Mouse (Mus musculus): ENCODE measurements around the gene Prrc2b. TPM values are rescaled to one million over a fixed set of nuclear protein-coding genes. Genes with fewer than 3 reads are reported as not detected.

Gene Prrc2b
- 48.2 and 50.1 TPM in 2 replicates for polyA plus RNA-seq (2016; fragmentation: Nextera tagmentation; extraction: Ambion mirVana)

- Histone ChIP-seq H3K4me3 (peak within 1 kb of the TSS; percentile 97), H3K27me3 (ENCODE audit: poor library complexity, severe bottlenecking) (no peaks in the 10 kb centered on the region), H3K27ac (peak within 1 kb of the TSS; percentile 100), H3K36me3 (replicated peaks) (no peaks in the 10 kb centered on the region; the same call in 1 of the 2 replicates), H3K4me1 (peaks cover 53% of the 10 kb centered on the region), H3K9me3 (no peaks in the 10 kb centered on the region)
- under 1% methylated on average over 83 of the region's 117 CpGs for WGBS
- DNase-seq (ENCODE audit: extremely low spot score, low spot score) = peak; percentile 69
Measured at GRCm38 (mm10) chr2:32150924-32151659, at the start of gene Prrc2b. Gene Prrc2b (plus strand): TSS chr2:32151082.

GRCm38 (mm10) chr2:32102944-32103343 is 47.9 kb upstream of the Prrc2b start:
- DNase-seq (ENCODE audit: extremely low spot score, low spot score) = no peak
- peak overlapping the region; percentile 26 for H3K4me3 ChIP-seq
- 56% methylated on average over 5 of the region's 5 CpGs for WGBS
- no peaks in the 10 kb centered on the region for H3K27me3 ChIP-seq (ENCODE audit: poor library complexity, severe bottlenecking)
- H3K4me1 ChIP-seq = peaks cover 30% of the 10 kb centered on the region
- H3K27ac ChIP-seq = 0 out of 2 replicates have a peak overlapping the region, but pooled peaks have one; percentile 48
- no peaks in the 10 kb centered on the region for H3K36me3 ChIP-seq (replicated peaks)
- H3K9me3 ChIP-seq = peaks cover 4% of the 10 kb centered on the region; the same call in 1 of the 2 replicates

GRCm38 (mm10) chr2:32103557-32103956 is 47.3 kb upstream of the Prrc2b start:
- no peaks in the 10 kb centered on the region for H3K27me3 ChIP-seq (ENCODE audit: poor library complexity, severe bottlenecking)
- 0 out of 2 replicates have a peak overlapping the region, but pooled peaks have one; percentile 48 for H3K27ac ChIP-seq

GRCm38 (mm10) chr2:32104122-32104521 is 46.8 kb upstream of the Prrc2b start:
- Histone ChIP-seq H3K9me3 (peaks cover 4% of the 10 kb centered on the region; the same call in 1 of the 2 replicates), H3K4me1 (peaks cover 30% of the 10 kb centered on the region), H3K27me3 (ENCODE audit: poor library complexity, severe bottlenecking) (no peaks in the 10 kb centered on the region), H3K4me3 (no peak overlapping the region), H3K27ac (no peak overlapping the region), H3K36me3 (replicated peaks) (no peaks in the 10 kb centered on the region)
- 87% methylated on average over 7 of the region's 7 CpGs for WGBS
- DNase-seq (ENCODE audit: extremely low spot score, low spot score) = no peak

More at GRCm38 (mm10) chr2:32103557-32103956, 47.3 kb upstream of the Prrc2b start:
- Histone ChIP-seq H3K4me1 (peaks cover 30% of the 10 kb centered on the region), H3K9me3 (peaks cover 4% of the 10 kb centered on the region; the same call in 1 of the 2 replicates), H3K4me3 (peak overlapping the region; percentile 26), H3K36me3 (replicated peaks) (no peaks in the 10 kb centered on the region)
- no peak for DNase-seq (ENCODE audit: extremely low spot score, low spot score)
- WGBS = 74% methylated on average over 7 of the region's 7 CpGs

GRCm38 (mm10) chr2:32105117-32105913 is 45.6 kb upstream of the Prrc2b start:
- no peak for DNase-seq (ENCODE audit: extremely low spot score, low spot score)
- H3K27me3 ChIP-seq (ENCODE audit: poor library complexity, severe bottlenecking) = no peaks in the 10 kb centered on the region
- no peaks in the 10 kb centered on the region for H3K36me3 ChIP-seq (replicated peaks)
- peak overlapping the region; percentile 65 for H3K27ac ChIP-seq
- peaks cover 4% of the 10 kb centered on the region; the same call in 1 of the 2 replicates for H3K9me3 ChIP-seq
- H3K4me3 ChIP-seq = no peak overlapping the region
- peaks cover 30% of the 10 kb centered on the region for H3K4me1 ChIP-seq
- WGBS = 82% methylated on average over 16 of the region's 16 CpGs

GRCm38 (mm10) chr2:32105930-32106329 is 45.0 kb upstream of the Prrc2b start:
- no peak for DNase-seq (ENCODE audit: extremely low spot score, low spot score)
- no peak overlapping the region for H3K4me3 ChIP-seq
- H3K36me3 ChIP-seq (replicated peaks) = no peaks in the 10 kb centered on the region
- H3K4me1 ChIP-seq = peaks cover 30% of the 10 kb centered on the region
- H3K27ac ChIP-seq = peak overlapping the region; percentile 65
- 82% methylated on average over 7 of the region's 7 CpGs for WGBS
- no peaks in the 10 kb centered on the region for H3K27me3 ChIP-seq (ENCODE audit: poor library complexity, severe bottlenecking)
- no peaks in the 10 kb centered on the region for H3K9me3 ChIP-seq

GRCm38 (mm10) chr2:32111268-32111667 is 39.6 kb upstream of the Prrc2b start:
- no peak overlapping the region for H3K4me3 ChIP-seq
- peaks cover 1% of the 10 kb centered on the region; the same call in 1 of the 2 replicates for H3K9me3 ChIP-seq
- no peaks in the 10 kb centered on the region for H3K27me3 ChIP-seq (ENCODE audit: poor library complexity, severe bottlenecking)
- WGBS = 96% methylated on average over 1 of the region's 1 CpGs
- no peak overlapping the region for H3K27ac ChIP-seq
- H3K4me1 ChIP-seq = no peaks in the 10 kb centered on the region; the same call in 1 of the 2 replicates
- H3K36me3 ChIP-seq (replicated peaks) = no peaks in the 10 kb centered on the region
- no peak for DNase-seq (ENCODE audit: extremely low spot score, low spot score)

- no peaks in the 10 kb centered on the region for H3K27me3 ChIP-seq (ENCODE audit: poor library complexity, severe bottlenecking)
- peaks cover 5% of the 10 kb centered on the region; the same call in 1 of the 2 replicates for H3K9me3 ChIP-seq
- no peaks in the 10 kb centered on the region for H3K4me1 ChIP-seq
- no peak for DNase-seq (ENCODE audit: extremely low spot score, low spot score)
- WGBS = 81% methylated on average over 2 of the region's 2 CpGs
- H3K27ac ChIP-seq = no peak overlapping the region
- H3K36me3 ChIP-seq (replicated peaks) = no peaks in the 10 kb centered on the region
- no peak overlapping the region for H3K4me3 ChIP-seq
Measured at GRCm38 (mm10) chr2:32112548-32112947, 38.3 kb upstream of the Prrc2b start.

- H3K4me1 ChIP-seq = no peaks in the 10 kb centered on the region
- WGBS = 93% methylated on average over 4 of the region's 4 CpGs
Measured at GRCm38 (mm10) chr2:32115851-32116268, 35.0 kb upstream of the Prrc2b start.

GRCm38 (mm10) chr2:32119802-32120750 is 30.8 kb upstream of the Prrc2b start:
- peaks cover 5% of the 10 kb centered on the region; the same call in 1 of the 2 replicates for H3K9me3 ChIP-seq
- no peak overlapping the region for H3K4me3 ChIP-seq
- H3K27me3 ChIP-seq (ENCODE audit: poor library complexity, severe bottlenecking) = no peaks in the 10 kb centered on the region
- 94% methylated on average over 20 of the region's 20 CpGs for WGBS
- H3K4me1 ChIP-seq = peaks cover 9% of the 10 kb centered on the region
- no peaks in the 10 kb centered on the region for H3K36me3 ChIP-seq (replicated peaks)
- H3K27ac ChIP-seq = no peak overlapping the region
- no peak for DNase-seq (ENCODE audit: extremely low spot score, low spot score)

More at GRCm38 (mm10) chr2:32115851-32116268, 35.0 kb upstream of the Prrc2b start:
- no peaks in the 10 kb centered on the region for H3K27me3 ChIP-seq (ENCODE audit: poor library complexity, severe bottlenecking)
- H3K36me3 ChIP-seq (replicated peaks) = no peaks in the 10 kb centered on the region
- no peak overlapping the region for H3K27ac ChIP-seq
- no peak for DNase-seq (ENCODE audit: extremely low spot score, low spot score)
- peaks cover 5% of the 10 kb centered on the region; the same call in 1 of the 2 replicates for H3K9me3 ChIP-seq
- H3K4me3 ChIP-seq = no peak overlapping the region

GRCm38 (mm10) chr2:32121150-32121549 is 29.7 kb upstream of the Prrc2b start:
- H3K36me3 ChIP-seq (replicated peaks) = no peaks in the 10 kb centered on the region
- peaks cover 5% of the 10 kb centered on the region; the same call in 1 of the 2 replicates for H3K9me3 ChIP-seq
- H3K4me3 ChIP-seq = no peak overlapping the region
- peaks cover 9% of the 10 kb centered on the region for H3K4me1 ChIP-seq
- H3K27me3 ChIP-seq (ENCODE audit: poor library complexity, severe bottlenecking) = no peaks in the 10 kb centered on the region
- DNase-seq (ENCODE audit: extremely low spot score, low spot score) = no peak
- 64% methylated on average over 5 of the region's 5 CpGs for WGBS
- H3K27ac ChIP-seq = no peak overlapping the region

GRCm38 (mm10) chr2:32121785-32122184 is 29.1 kb upstream of the Prrc2b start:
- Histone ChIP-seq H3K27ac (no peak overlapping the region), H3K4me3 (no peak overlapping the region), H3K36me3 (replicated peaks) (no peaks in the 10 kb centered on the region), H3K9me3 (no peaks in the 10 kb centered on the region), H3K4me1 (peaks cover 9% of the 10 kb centered on the region), H3K27me3 (ENCODE audit: poor library complexity, severe bottlenecking) (no peaks in the 10 kb centered on the region)
- WGBS = 67% methylated on average over 2 of the region's 2 CpGs
- DNase-seq (ENCODE audit: extremely low spot score, low spot score) = no peak

Data from forebrain, embryonic 10.5 days (tissue).